Mouse (Mus musculus) CH12.LX (cell line): ENCODE measurements around the gene B4gat1. TPM values are rescaled to one million over a fixed set of nuclear protein-coding genes. Genes with fewer than 3 reads are reported as not detected.
A peak's percentile ranks its signal among the peaks of the same experiment; 100 is the strongest.

Experiments
- DNase-seq: peaks from one replicate; pipeline ENCODE4 v3.0.0-alpha.2; 2013; ENCODE audit errors: extremely low read depth
- H3K27ac ChIP-seq: 2 replicates; pipeline ENCODE4 v1.5.1; 2012; ENCODE audit warnings: low read depth, mild to moderate bottlenecking, control low read depth, moderate library complexity; ENCODE audit not compliant: insufficient read depth
- H3K27me3 ChIP-seq: replicated peaks from 2 replicates; pipeline ENCODE3; 2012; ENCODE audit warnings: inconsistent platforms
- H3K36me3 ChIP-seq, 2 experiments: replicated peaks in 1 of 2; 2 replicates each; pipeline versions ENCODE3 to v1.6.1; 2012; ENCODE audit warnings: inconsistent platforms in 1 of 2, low read length in 1 of 2, mild to moderate bottlenecking in 1 of 2, mixed read lengths in 1 of 2, moderate library complexity in 1 of 2; ENCODE audit not compliant: control insufficient read depth in 1 of 2, insufficient read depth in 1 of 2
- H3K4me1 ChIP-seq, 2 experiments: 2 replicates each; pipeline ENCODE4 v1.6.1; 2012; ENCODE audit warnings: inconsistent platforms in 1 of 2, moderate library complexity in 1 of 2; ENCODE audit not compliant: insufficient read depth in 2 of 2, control insufficient read depth in 1 of 2
- H3K4me2 ChIP-seq: 2 replicates; pipeline ENCODE4 v1.6.1; 2012; ENCODE audit warnings: low read depth, mild to moderate bottlenecking, control low read depth; ENCODE audit not compliant: poor library complexity, insufficient read depth, severe bottlenecking
- H3K4me3 ChIP-seq, 3 experiments: fragments of 150-350 bp in 1 of 3; sonication (generic) in 1 of 3; replicated peaks in 1 of 3; 2 replicates each; pipeline versions ENCODE3 to v1.5.1; 2011 to 2012; ENCODE audit warnings: low read depth in 2 of 3, low read length in 2 of 3, mild to moderate bottlenecking in 2 of 3, moderate library complexity in 2 of 3, control low read depth in 1 of 3, improper control_type of control experiment in 1 of 3, inconsistent platforms in 1 of 3, mixed read lengths in 1 of 3; ENCODE audit not compliant: poor library complexity in 1 of 3
- H3K79me2 ChIP-seq: replicated peaks from 2 replicates; pipeline ENCODE4 v1.6.1; 2012; ENCODE audit warnings: mild to moderate bottlenecking, moderate library complexity; ENCODE audit not compliant: control insufficient read depth, poor library complexity, insufficient read depth, severe bottlenecking; ENCODE audit errors: extremely low read depth
- H3K9ac ChIP-seq: 2 replicates; pipeline ENCODE4 v1.6.1; 2012; ENCODE audit warnings: low read depth, mild to moderate bottlenecking, control low read depth, moderate library complexity; ENCODE audit not compliant: insufficient read depth
- H3K9me3 ChIP-seq: replicated peaks from 2 replicates; pipeline ENCODE3; 2012; ENCODE audit warnings: low read length, inconsistent platforms, mixed read lengths
- BHLHE40 ChIP-seq: IDR thresholded peaks from 2 replicates; pipeline ENCODE4 v1.6.1; 2011; ENCODE audit warnings: mild to moderate bottlenecking, low read depth, low read length, improper control_type of control experiment
- CHD1 ChIP-seq: IDR thresholded peaks from 2 replicates; pipeline ENCODE4 v1.6.1; 2012; ENCODE audit warnings: low read depth, low read length, improper control_type of control experiment, inconsistent platforms
- CTCF ChIP-seq, 2 experiments: IDR thresholded peaks in 1 of 2; conservative IDR thresholded peaks in 1 of 2; 2 replicates each; pipeline ENCODE4 v1.5.1; 2011 to 2012; ENCODE audit warnings: low read depth in 2 of 2, low read length in 2 of 2, improper control_type of control experiment in 1 of 2, inconsistent platforms in 1 of 2, mild to moderate bottlenecking in 1 of 2, moderate library complexity in 1 of 2
- ELF1 ChIP-seq: IDR thresholded peaks from 2 replicates; pipeline ENCODE4 v1.6.1; 2014; ENCODE audit warnings: low read depth, mild to moderate bottlenecking, inconsistent platforms, low read length, improper control_type of control experiment
- HCFC1 ChIP-seq: IDR thresholded peaks from 2 replicates; pipeline ENCODE4 v1.6.1; 2012; ENCODE audit warnings: low read depth, mild to moderate bottlenecking, inconsistent platforms, low read length, improper control_type of control experiment
- IRF4 ChIP-seq: IDR thresholded peaks from 2 replicates; pipeline ENCODE4 v1.6.1; 2014; ENCODE audit warnings: low read depth, mild to moderate bottlenecking, inconsistent platforms, low read length, improper control_type of control experiment
- JUN ChIP-seq: IDR thresholded peaks from 2 replicates; pipeline ENCODE4 v1.6.1; 2011; ENCODE audit warnings: low read depth, mild to moderate bottlenecking, low read length, improper control_type of control experiment, moderate library complexity; ENCODE audit not compliant: insufficient read depth
- JUND ChIP-seq: conservative IDR thresholded peaks from 2 replicates; pipeline ENCODE4 v1.6.1; 2011; ENCODE audit warnings: low read depth, low read length, improper control_type of control experiment
- MAX ChIP-seq: IDR thresholded peaks from 2 replicates; pipeline ENCODE4 v1.6.1; 2011; ENCODE audit warnings: low read length, improper control_type of control experiment
- MAZ ChIP-seq: IDR thresholded peaks from 2 replicates; pipeline ENCODE4 v1.6.1; 2012; ENCODE audit warnings: low read depth, mild to moderate bottlenecking, inconsistent platforms, low read length, improper control_type of control experiment, moderate library complexity
- MEF2A ChIP-seq: IDR thresholded peaks from 2 replicates; pipeline ENCODE4 v1.6.1; 2014; ENCODE audit warnings: low read depth, mild to moderate bottlenecking, inconsistent platforms, low read length, improper control_type of control experiment, borderline replicate concordance
- MXI1 ChIP-seq: IDR thresholded peaks from 2 replicates; pipeline ENCODE4 v1.6.1; 2011; ENCODE audit warnings: mild to moderate bottlenecking, low read depth, low read length, improper control_type of control experiment
- MYC ChIP-seq: IDR thresholded peaks from 2 replicates; pipeline ENCODE4 v1.6.1; 2011; ENCODE audit warnings: low read depth, mild to moderate bottlenecking, improper control_type of control experiment, low read length
- NELFE ChIP-seq: IDR thresholded peaks from 2 replicates; pipeline ENCODE4 v1.6.1; 2011; ENCODE audit warnings: low read depth, low read length, improper control_type of control experiment
- NRF1 ChIP-seq: IDR thresholded peaks from 2 replicates; pipeline ENCODE4 v1.6.1; 2014; ENCODE audit warnings: low read depth, mild to moderate bottlenecking, inconsistent platforms, low read length, improper control_type of control experiment, moderate library complexity
- PAX5 ChIP-seq: IDR thresholded peaks from 2 replicates; pipeline ENCODE4 v1.6.1; 2012; ENCODE audit warnings: low read length, inconsistent platforms, mixed read lengths
- POLR2AphosphoS2 ChIP-seq: IDR thresholded peaks from 2 replicates; pipeline ENCODE4 v1.6.1; 2011; ENCODE audit warnings: low read depth, low read length, improper control_type of control experiment
- RAD21 ChIP-seq: IDR thresholded peaks from 2 replicates; pipeline ENCODE4 v1.6.1; 2011; ENCODE audit warnings: low read depth, mild to moderate bottlenecking, low read length, improper control_type of control experiment, moderate library complexity
- SIN3A ChIP-seq: IDR thresholded peaks from 2 replicates; pipeline ENCODE4 v1.6.1; 2012; ENCODE audit warnings: low read length, improper control_type of control experiment, inconsistent platforms
- TBP ChIP-seq: conservative IDR thresholded peaks from 2 replicates; pipeline ENCODE4 v1.6.1; 2011; ENCODE audit warnings: low read depth, low read length, improper control_type of control experiment
- TCF12 ChIP-seq: IDR thresholded peaks from 2 replicates; pipeline ENCODE4 v1.6.1; 2014; ENCODE audit warnings: low read depth, mild to moderate bottlenecking, inconsistent platforms, low read length, improper control_type of control experiment
- UBTF ChIP-seq: IDR thresholded peaks from 2 replicates; pipeline ENCODE4 v1.6.1; 2012; ENCODE audit warnings: low read depth, mild to moderate bottlenecking, inconsistent platforms, low read length, improper control_type of control experiment, moderate library complexity
- ZKSCAN1 ChIP-seq: IDR thresholded peaks from 2 replicates; pipeline ENCODE4 v1.6.1; 2012; ENCODE audit warnings: low read depth, inconsistent platforms, low read length, improper control_type of control experiment, borderline replicate concordance
- dilution Hi-C: fragments of 300-500 bp; cut with MboI; formaldehyde crosslinking; loops from 2 replicates; pipeline ENCODE4 v1.14.3; 2020; ENCODE audit warnings: low sequenced_read_pairs; ENCODE audit not compliant: extremely low pct_unique_long_range_greater_than_20kb, extremely low pct_ligation_motif_present
- in situ Hi-C: fragments of 300-500 bp; cut with MboI; formaldehyde crosslinking; loops from 3 replicates; pipeline ENCODE4 v1.14.3; 2019; ENCODE audit warnings: low sequenced_read_pairs, low pct_ligation_motif_present, low pct_unique_long_range_greater_than_20kb, mixed read lengths
- polyA plus RNA-seq: library from polyadenylated mRNA; unstranded; fragments of >175 nt; gene quantifications from 2 replicates; pipeline ENCODE4 v1.2.1, GENCODE M21; 2012; ENCODE audit warnings: low read depth; ENCODE audit not compliant: insufficient read length
- total RNA-seq, 2 experiments: library from RNA; depleted of rRNA; stranded (reverse); fragments of 300-350 nt in 1 of 2; fragments of >200 nt in 1 of 2; gene quantifications; 2 replicates each; pipeline ENCODE4 v1.2.3; 2012 to 2014

Gene B4gat1
- total and polyA plus RNA-seq, 3 experiments, result 5.2 to 12.1 (median 6.9) TPM

DNA sequence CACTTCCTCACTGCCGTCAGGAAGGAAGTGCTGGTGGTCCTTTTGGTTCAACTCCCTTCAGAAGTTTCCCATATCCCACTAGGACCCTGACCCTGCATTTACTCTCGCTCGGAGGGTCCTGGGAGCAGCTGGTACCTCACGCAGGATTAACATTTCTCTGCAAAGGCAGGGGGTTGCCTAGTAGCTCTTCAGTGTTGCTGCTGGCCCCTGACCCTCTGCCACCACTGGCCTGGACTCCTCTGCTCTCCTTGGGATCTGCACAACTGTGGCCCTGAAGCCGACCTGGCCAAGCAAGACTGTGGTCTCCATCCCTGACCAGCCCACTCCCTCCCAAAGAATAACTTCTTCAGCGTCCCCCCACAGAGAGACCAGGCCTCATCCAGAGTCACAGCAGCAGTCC is 10.7 kb downstream of the B4gat1 start:
- peaks cover 42 to 89% of the 10 kb centered on the region in 2 experiments for H3K36me3 ChIP-seq
- no peak overlapping the region for H3K4me2 ChIP-seq
- DNase-seq, result no peak
- H3K4me3 ChIP-seq, result no peak overlapping the region
- no peaks in the 10 kb centered on the region for H3K27me3 ChIP-seq
- in situ Hi-C loops, result no loop called here
- no peak overlapping the region for H3K9ac ChIP-seq
- no peak overlapping the region for H3K27ac ChIP-seq
- TF ChIP-seq ZKSCAN1 (no peak), RAD21 (no peak), MYC (no peak), JUND (no peak), TCF12 (no peak), HCFC1 (no peak), POLR2AphosphoS2 (no peak), BHLHE40 (no peak), NELFE (no peak), UBTF (no peak), MEF2A (no peak), ELF1 (no peak), PAX5 (no peak), NRF1 (no peak)
- TF ChIP-seq, all 38 proteins: peak for 0
- no peaks in the 10 kb centered on the region for H3K9me3 ChIP-seq
- dilution Hi-C loops, result no loop called here
- no peaks in the 10 kb centered on the region for H3K79me2 ChIP-seq
- H3K4me1 ChIP-seq, result peaks cover 12 to 19% of the 10 kb centered on the region in 2 experiments

DNA sequence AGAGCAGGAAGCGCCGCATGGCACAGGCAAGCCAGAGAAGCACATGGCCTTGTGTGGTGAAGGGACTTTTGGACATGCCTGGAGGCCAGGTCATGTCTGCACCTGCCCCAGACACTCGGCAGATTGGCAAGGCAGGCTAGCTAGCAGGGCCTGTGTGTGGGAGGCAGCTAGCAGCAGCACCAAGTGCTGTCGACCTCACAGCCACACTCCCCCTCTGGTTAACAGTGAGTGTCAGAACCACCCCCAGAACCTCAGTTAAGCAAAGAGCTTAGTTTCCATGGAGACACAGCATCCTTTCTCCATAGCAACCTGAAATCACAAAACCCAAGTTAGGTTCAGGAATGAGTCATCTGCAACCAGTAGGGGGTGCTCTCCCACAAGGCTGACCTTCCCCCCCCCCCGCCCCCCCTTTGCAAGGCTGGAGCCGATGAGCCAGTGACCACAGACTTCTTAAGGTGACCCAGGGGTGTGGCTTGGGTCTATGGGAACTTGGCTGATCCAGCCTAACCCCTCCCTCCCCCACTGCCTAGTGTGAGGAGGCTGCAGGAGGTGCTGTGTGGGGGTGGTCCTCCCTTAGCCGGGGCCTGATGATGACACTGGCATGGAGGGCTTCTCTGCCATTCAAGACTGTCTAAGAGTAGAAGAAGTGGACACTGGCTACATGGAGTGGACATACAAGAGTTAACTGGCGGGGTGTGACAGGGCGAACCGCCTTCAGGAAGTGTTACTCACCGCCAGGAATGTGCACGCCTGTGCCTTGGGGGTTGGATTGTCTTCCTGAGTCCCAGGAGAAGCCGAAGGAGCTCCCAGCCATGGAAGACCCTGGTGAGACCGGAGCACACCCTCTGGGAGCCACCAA is 11.7 kb downstream of the B4gat1 start, which contains the start of gene Rin1:
Gene Rin1, plus strand, starts transcription at position 435 of the 859 bp plus-strand sequence.
- no peak within 1 kb of the TSS for H3K4me2 ChIP-seq
- H3K27ac ChIP-seq, result peak within 1 kb of the TSS; percentile 31; the same call in 1 of the 2 replicates
- H3K36me3 ChIP-seq, result peaks cover 42 to 89% of the 10 kb centered on the region in 2 experiments
- dilution Hi-C loops (no loop called here), in situ Hi-C loops (no loop called here)
- H3K9me3 ChIP-seq, result no peaks in the 10 kb centered on the region
- no peaks in the 10 kb centered on the region for H3K27me3 ChIP-seq
- TF ChIP-seq SIN3A (0 out of 2 replicates have a peak, but pooled peaks have one; percentile 33), CHD1 (no peak), MAX (peak; percentile 75), RAD21 (peak; percentile 5), JUN (no peak), IRF4 (peak; percentile 76), NRF1 (no peak), MXI1 (peak; percentile 73), CTCF (conservative IDR thresholded peaks at IDR 0.05 in 1 of 2, IDR thresholded peaks at IDR 0.05 in 1 of 2; ENCODE audit: low read depth in 2 of 2, low read length in 2 of 2) (peak in 1 of 2 experiments; percentile 58; a peak in 2 of 4 replicates), MAZ (0 out of 2 replicates have a peak, but pooled peaks have one; percentile 45), TBP (no peak), BHLHE40 (no peak), MYC (peak; percentile 80)
- peaks cover 12 to 19% of the 10 kb centered on the region in 2 experiments for H3K4me1 ChIP-seq
- H3K79me2 ChIP-seq, result no peaks in the 10 kb centered on the region
- peak; percentile 70 for DNase-seq
- H3K9ac ChIP-seq, result no peak within 1 kb of the TSS
- H3K4me3 ChIP-seq, result no peak within 1 kb of the TSS
